ENCODE assay signal across 8 mouse cellular contexts in genomic region chr3:88552082-88552645, GRCm38 (mm10). TPM values are rescaled to one million over a fixed set of nuclear protein-coding genes. Genes with fewer than 3 reads are reported as not detected.
DNase-seq lines count a peak whose midpoint lies in the region; ATAC-seq and TF ChIP-seq lines count a peak whose summit lies in the region.

No protein-coding gene starts in this region.

- no peak for ATAC-seq in liver, embryonic 12.5 days
- no peak for ATAC-seq in inflammation-experienced regulatory T-cells, adult 6 months

- no peaks in the 10 kb centered on the region for H3K27me3 ChIP-seq in cerebellum, adult 2 months (ENCODE audit: control insufficient read depth, insufficient read depth, low read length)
- no peaks in the 10 kb centered on the region for H3K27me3 ChIP-seq in testis, adult 2 months (ENCODE audit: control insufficient read depth, insufficient read depth, low read length)
- H3K27me3 ChIP-seq in liver, embryonic 12.5 days (replicated peaks) = no peaks in the 10 kb centered on the region

- H3K36me3 ChIP-seq in testis, adult 2 months (ENCODE audit: control insufficient read depth, insufficient read depth, low read length) = no peaks in the 10 kb centered on the region
- H3K36me3 ChIP-seq in liver, embryonic 12.5 days = peaks cover 21% of the 10 kb centered on the region

- TF ChIP-seq CTCF in cerebellum, adult 2 months (IDR thresholded peaks at IDR 0.05; ENCODE audit: borderline replicate concordance, insufficient read depth, low read depth, low read length) = no peak
- TF ChIP-seq CTCF in testis, adult 2 months (IDR thresholded peaks at IDR 0.05; ENCODE audit: control insufficient read depth, insufficient read depth, insufficient replicate concordance, low read depth, low read length) = no peak

- no peaks in the 10 kb centered on the region for H3K9me3 ChIP-seq in liver, embryonic 12.5 days (replicated peaks)

- H3K9ac ChIP-seq in liver, embryonic 12.5 days = peak overlapping the region; percentile 94

- H3K4me2 ChIP-seq in liver, embryonic 12.5 days = peak overlapping the region; percentile 99

- peaks cover 18% of the 10 kb centered on the region for H3K4me1 ChIP-seq in cerebellum, adult 2 months (ENCODE audit: control insufficient read depth, insufficient read depth, low read length)
- H3K4me1 ChIP-seq in testis, adult 2 months (ENCODE audit: control insufficient read depth, insufficient read depth, low read length) = peaks cover 14% of the 10 kb centered on the region
- peaks cover 48% of the 10 kb centered on the region for H3K4me1 ChIP-seq in liver, embryonic 12.5 days

- H3K27ac ChIP-seq in cerebellum, adult 2 months (ENCODE audit: insufficient read depth, low read length) = peak overlapping the region; percentile 6; the same call in 1 of the 2 replicates
- H3K27ac ChIP-seq in testis, adult 2 months (ENCODE audit: control insufficient read depth, insufficient read depth, low read depth, low read length) = peak overlapping the region; percentile 88
- H3K27ac ChIP-seq in liver, embryonic 12.5 days = peak overlapping the region; percentile 93

- 18% methylated on average over 16 of the region's 16 CpGs for WGBS in cerebellum, adult 2 months
- 12% methylated on average over 16 of the region's 16 CpGs for WGBS in liver, embryonic 12.5 days (ENCODE audit: insufficient replicate concordance)

- no peak for DNase-seq in cerebellum, adult 2 months
- DNase-seq in cerebellum, postnatal 36 days = no peak
- DNase-seq in testis, postnatal 14 days (ENCODE audit: low spot score) = no peak
- DNase-seq in right cerebral cortex, adult 2 months (ENCODE audit: low spot score in 2 of 2) = no peak
- no peak for DNase-seq in layer of hippocampus, postnatal 14 days (ENCODE audit: low spot score in 2 of 2)

- peak overlapping the region; percentile 59 for H3K4me3 ChIP-seq in cerebellum, adult 2 months (replicated peaks; ENCODE audit: insufficient read depth, low read depth, low read length)
- H3K4me3 ChIP-seq in testis, adult 2 months (ENCODE audit: control insufficient read depth, low read depth, low read length) = peak overlapping the region; percentile 92
- peak overlapping the region; percentile 84 for H3K4me3 ChIP-seq in liver, embryonic 12.5 days

- TF ChIP-seq POLR2A in cerebellum, adult 2 months (IDR thresholded peaks at IDR 0.05; ENCODE audit: borderline replicate concordance, insufficient read depth, low read length) = no peak
- no peak for TF ChIP-seq POLR2A in testis, adult 2 months (IDR thresholded peaks at IDR 0.05; ENCODE audit: control insufficient read depth, low read depth, low read length)

RNA-seq across cellular contexts. Expression of gene Lamtor2, which starts 0.7 kb away (rescaled TPM):
- polyA plus RNA-seq in cerebellum, adult 2 months (2012; rRNA removed) = 143 and 159 TPM in 2 replicates
- polyA plus RNA-seq in testis, adult 2 months (2012; rRNA removed) = 46.9 and 53.9 TPM in 2 replicates
- polyA plus RNA-seq in liver, embryonic 12.5 days (2016; fragmentation: Nextera tagmentation; extraction: Ambion mirVana) = 101 and 102 TPM in 2 replicates
- total RNA-seq in layer of hippocampus, postnatal 14 days (2021) = 100 to 1,000 TPM in 1 of 2 experiments, 10 to 100 TPM in 1; 96.1 to 113 TPM
- polyA plus RNA-seq in inflammation-experienced regulatory T-cells, adult 6 months (2017; shearing (Covaris generic)) = 100 to 1,000 TPM; 149 to 189 (median 187) TPM

RNA-seq across cellular contexts. Expression of gene Ubqln4, which starts 1.4 kb away (rescaled TPM):
- polyA plus RNA-seq in cerebellum, adult 2 months (2012; rRNA removed) = 86.4 and 87.3 TPM in 2 replicates
- polyA plus RNA-seq in testis, adult 2 months (2012; rRNA removed) = 51.4 and 55.3 TPM in 2 replicates
- polyA plus RNA-seq in liver, embryonic 12.5 days (2016; fragmentation: Nextera tagmentation; extraction: Ambion mirVana) = 37.9 and 39.5 TPM in 2 replicates
- total RNA-seq in layer of hippocampus, postnatal 14 days (2021) = 10 to 100 TPM; 77.3 to 81.8 TPM
- polyA plus RNA-seq in inflammation-experienced regulatory T-cells, adult 6 months (2017; shearing (Covaris generic)) = 10 to 100 TPM in 2 of 3 experiments, 1 to 10 TPM in 1; 9.8 to 15.5 (median 12.1) TPM

RNA-seq across cellular contexts. Expression of gene Rab25, which starts 4.1 kb away (rescaled TPM):
- 0.46 and 1.4 TPM in 2 replicates for polyA plus RNA-seq in cerebellum, adult 2 months (2012; rRNA removed)
- polyA plus RNA-seq in testis, adult 2 months (2012; rRNA removed) = 0.10 and 1.9 TPM in 2 replicates
- 0.70 TPM in 1 of 2 replicates, not detected in the other for polyA plus RNA-seq in liver, embryonic 12.5 days (2016; fragmentation: Nextera tagmentation; extraction: Ambion mirVana)
- total RNA-seq in layer of hippocampus, postnatal 14 days (2021) = not detected
- polyA plus RNA-seq in inflammation-experienced regulatory T-cells, adult 6 months (2017; shearing (Covaris generic)) = not detected

RNA-seq across cellular contexts. Expression of gene Mex3a, which starts 20.0 kb away (rescaled TPM):
- polyA plus RNA-seq in cerebellum, adult 2 months (2012; rRNA removed) = 1.2 and 1.3 TPM in 2 replicates
- 1.4 and 1.5 TPM in 2 replicates for polyA plus RNA-seq in testis, adult 2 months (2012; rRNA removed)
- polyA plus RNA-seq in liver, embryonic 12.5 days (2016; fragmentation: Nextera tagmentation; extraction: Ambion mirVana) = 2.8 and 3.1 TPM in 2 replicates
- 10 to 100 TPM in 1 of 2 experiments, 1 to 10 TPM in 1; 9.0 to 10.7 TPM for total RNA-seq in layer of hippocampus, postnatal 14 days (2021)
- polyA plus RNA-seq in inflammation-experienced regulatory T-cells, adult 6 months (2017; shearing (Covaris generic)) = under 1 TPM; 0.17 to 0.20 (median 0.18) TPM

RNA-seq across cellular contexts. Expression of gene Ssr2, which starts 23.5 kb away (rescaled TPM):
- 141 and 142 TPM in 2 replicates for polyA plus RNA-seq in cerebellum, adult 2 months (2012; rRNA removed)
- 128 and 161 TPM in 2 replicates for polyA plus RNA-seq in testis, adult 2 months (2012; rRNA removed)
- polyA plus RNA-seq in liver, embryonic 12.5 days (2016; fragmentation: Nextera tagmentation; extraction: Ambion mirVana) = 172 and 177 TPM in 2 replicates
- total RNA-seq in layer of hippocampus, postnatal 14 days (2021) = 100 to 1,000 TPM; 110 to 120 TPM
- polyA plus RNA-seq in inflammation-experienced regulatory T-cells, adult 6 months (2017; shearing (Covaris generic)) = 100 to 1,000 TPM; 131 to 197 (median 161) TPM

Comparison
In these comparisons a context has a peak if more than half of its experiments do, and no peak if none do; other contexts are left out.
1. H3K27ac ChIP-seq: peak in every context shown above with its lines; median percentile 93 in liver, embryonic 12.5 days; 88 in testis, adult 2 months; 6 in cerebellum, adult 2 months.